Mouse (Mus musculus) olfactory bulb, adult 2 months (tissue): ENCODE measurements around the gene Lcn8.

ENCODE experiments used
- CTCF ChIP-seq: fragments of 200-500 bp; IDR thresholded peaks from 2 replicates; pipeline ENCODE4 v1.5.1; 2012; ENCODE audit warnings: low read depth, mild to moderate bottlenecking, low read length, moderate library complexity; ENCODE audit not compliant: insufficient read depth
- POLR2A ChIP-seq: fragments of 200-500 bp; IDR thresholded peaks from 2 replicates; pipeline ENCODE4 v1.6.1; 2012; ENCODE audit warnings: mild to moderate bottlenecking, low read depth, low read length, moderate library complexity; ENCODE audit not compliant: insufficient read depth

GRCm38 (mm10) chr2:25701001-25701400 is 48.1 kb downstream of the Lcn8 start:
- TF ChIP-seq CTCF (no peak), POLR2A (no peak)
